Mouse (Mus musculus) cerebellum, postnatal 25 days (tissue): ENCODE measurements around the gene Olfr937.

Experiments
- DNase-seq, 2 experiments: peaks; one replicate each; pipeline ENCODE4 v3.0.0; 2021; ENCODE audit warnings: mixed read lengths in 2 of 2

Olfr937 gene

DNA sequence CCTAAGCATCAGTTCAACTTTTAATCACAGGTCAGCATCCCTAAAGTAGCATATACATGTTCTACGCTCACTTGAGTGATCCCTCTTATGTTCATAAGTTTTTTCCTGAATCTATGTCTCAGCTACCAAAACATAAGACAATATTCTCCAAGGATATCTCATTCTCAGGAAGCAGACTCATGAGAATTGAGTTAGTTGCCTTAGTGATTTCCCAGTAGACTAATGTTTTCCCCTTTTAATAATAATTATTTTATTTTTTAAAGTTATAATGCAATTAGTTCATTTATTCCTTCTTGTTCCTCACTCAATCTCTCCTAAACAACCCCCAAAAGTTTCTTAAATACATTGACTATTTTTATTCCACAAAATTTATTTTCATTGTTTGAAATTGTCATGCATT, at the start of gene Olfr937:
Gene Olfr937, minus strand, starts transcription at position 101 of the 400 bp plus-strand sequence.
- no peak for DNase-seq

DNA sequence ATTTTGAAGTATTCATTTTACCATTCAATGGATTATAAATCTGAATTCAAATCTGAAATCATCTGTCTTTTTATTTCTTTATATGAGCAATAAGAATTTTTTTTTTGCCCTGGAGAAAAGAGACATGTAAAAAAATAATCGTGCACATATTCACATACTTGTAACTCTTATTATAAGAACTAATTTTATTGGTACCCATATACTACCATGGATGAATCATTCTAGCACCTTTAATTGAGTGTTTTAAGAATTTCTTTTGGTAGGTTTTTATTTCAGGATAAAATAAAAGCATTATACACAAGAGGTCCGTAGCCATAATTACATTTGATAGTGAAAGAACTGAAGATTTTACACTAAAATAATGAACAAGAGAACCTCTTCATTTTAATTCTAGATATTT, 14.0 kb upstream of the Olfr937 start, which contains the start of gene Olfr938:
Gene Olfr938, minus strand, starts transcription at position 101 of the 400 bp plus-strand sequence.
- DNase-seq, result no peak

DNA sequence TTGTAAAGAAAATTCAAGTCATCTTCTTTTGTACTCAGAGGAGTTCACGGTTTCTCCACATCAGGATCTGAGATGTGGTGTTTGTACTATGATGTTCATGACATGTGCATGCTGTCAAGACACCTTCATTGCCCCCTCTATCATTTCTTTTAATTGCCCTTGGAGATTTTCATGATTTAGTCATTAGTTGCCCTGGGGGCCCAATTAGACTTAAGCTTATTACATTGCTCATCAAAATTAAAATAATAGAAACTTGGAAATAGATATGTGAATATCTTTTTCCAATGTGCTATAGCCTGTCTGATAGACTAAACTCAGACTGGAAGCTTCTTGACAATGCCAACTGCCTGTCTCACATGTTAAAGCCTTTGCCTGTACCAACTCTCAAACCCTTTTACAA, 41.5 kb downstream of the Olfr937 start, which contains the start of gene Olfr146:
Gene Olfr146, minus strand, starts transcription at position 101 of the 400 bp plus-strand sequence.
- no peak for DNase-seq
